Mouse (Mus musculus): Measurements from ENCODE around the gene Arid3a. TPM values are rescaled to one million over a fixed set of nuclear protein-coding genes. Genes with fewer than 3 reads are reported as not detected.
A peak's percentile ranks its signal among the peaks of the same experiment; 100 is the strongest.
"Not testable (repeated sequence)": the region's sequence is repeated elsewhere in the genome, so short reads cannot be mapped to it uniquely, and the experiment has no call there.

The Arid3a gene
- polyA plus RNA-seq, 1 experiment = 17.8 TPM

DNA sequence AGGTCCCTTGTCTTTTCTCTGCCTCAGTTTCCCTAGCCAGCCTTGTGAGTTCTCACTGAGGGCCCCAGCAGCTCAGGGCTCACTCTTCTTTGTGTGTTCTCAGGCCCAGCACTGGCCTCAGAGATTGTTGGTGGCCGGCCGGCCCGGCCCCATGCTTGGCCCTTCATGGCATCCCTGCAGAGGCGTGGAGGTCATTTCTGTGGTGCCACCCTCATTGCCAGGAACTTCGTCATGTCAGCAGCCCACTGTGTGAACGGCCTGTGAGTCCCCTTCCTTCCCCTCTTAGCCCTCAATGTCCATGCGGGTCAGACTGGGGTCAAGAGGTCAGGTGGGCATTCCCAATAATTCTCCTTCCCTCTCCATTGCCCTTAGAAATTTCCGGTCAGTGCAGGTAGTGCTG, 40.2 kb upstream of the Arid3a start:
- peaks cover 30% of the 10 kb centered on the region for H3K4me1 ChIP-seq (ENCODE audit: control insufficient read depth, insufficient read depth, low read length)
- no peak for TF ChIP-seq POLR2A (IDR thresholded peaks at IDR 0.05; ENCODE audit: borderline replicate concordance, low read depth, low read length)
- TF ChIP-seq CTCF (IDR thresholded peaks at IDR 0.05; ENCODE audit: low read depth, low read length) = no peak
- H3K27ac ChIP-seq (ENCODE audit: insufficient read depth, low read depth, low read length) = no peak overlapping the region
- no peak overlapping the region for H3K4me3 ChIP-seq (ENCODE audit: insufficient read depth, low read length)

DNA sequence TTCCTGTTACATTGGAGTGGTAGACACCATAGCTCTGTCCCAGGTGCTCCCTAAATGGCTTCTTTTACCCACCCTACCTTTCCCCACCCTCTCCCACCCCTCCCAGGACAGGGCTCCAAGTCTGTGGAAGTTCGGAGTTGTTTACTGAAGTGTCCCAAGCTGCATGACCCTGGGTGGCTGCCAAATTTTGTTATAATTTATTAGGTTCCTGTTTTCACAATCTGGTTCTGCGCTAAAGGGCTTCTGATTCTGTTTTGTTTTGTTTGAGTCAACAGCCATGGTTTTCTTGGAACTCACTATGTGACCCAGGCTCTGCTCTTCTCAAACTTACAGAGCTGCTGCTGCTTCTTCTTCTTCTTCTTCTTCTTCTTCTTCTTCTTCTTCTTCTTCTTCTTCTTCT, 37.5 kb upstream of the Arid3a start:
- peaks cover 14% of the 10 kb centered on the region for H3K4me1 ChIP-seq (ENCODE audit: control insufficient read depth, insufficient read depth, low read length)
- TF ChIP-seq POLR2A (IDR thresholded peaks at IDR 0.05; ENCODE audit: borderline replicate concordance, low read depth, low read length) (no peak), CTCF (IDR thresholded peaks at IDR 0.05; ENCODE audit: low read depth, low read length) (no peak)
- H3K4me3 ChIP-seq (ENCODE audit: insufficient read depth, low read length) = no peak overlapping the region
- 0 out of 2 replicates have a peak overlapping the region, but pooled peaks have one; percentile 6 for H3K27ac ChIP-seq (ENCODE audit: insufficient read depth, low read depth, low read length)

DNA sequence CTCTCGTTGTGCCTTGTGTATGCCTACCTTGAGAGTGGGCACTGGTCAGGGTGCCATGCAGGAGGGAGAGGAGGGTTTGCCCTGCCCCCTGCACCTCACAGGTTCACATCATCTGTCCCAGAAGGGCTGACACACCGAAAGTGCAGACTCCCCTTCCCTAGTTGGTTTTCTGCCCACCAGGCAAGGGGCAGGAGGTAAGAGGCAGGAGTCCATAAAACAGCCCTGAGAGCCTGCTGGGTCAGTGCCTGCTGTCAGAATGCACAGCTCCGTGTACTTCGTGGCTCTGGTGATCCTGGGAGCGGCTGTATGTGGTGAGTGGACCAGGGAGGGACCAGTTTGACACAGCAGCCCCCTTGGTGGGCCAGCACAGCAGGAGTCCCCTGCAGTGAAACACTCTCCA, 36.2 kb upstream of the Arid3a start, which contains the start of gene Cfd:
TSS of gene Cfd (plus strand) at position 184 of the 400 bp plus-strand sequence.
- TF ChIP-seq POLR2A (IDR thresholded peaks at IDR 0.05; ENCODE audit: borderline replicate concordance, low read depth, low read length) (no peak), CTCF (IDR thresholded peaks at IDR 0.05; ENCODE audit: low read depth, low read length) (no peak)
- H3K27ac ChIP-seq (ENCODE audit: insufficient read depth, low read depth, low read length) = 0 out of 2 replicates have a peak within 1 kb of the TSS, but pooled peaks have one; percentile 16
- H3K4me1 ChIP-seq (ENCODE audit: control insufficient read depth, insufficient read depth, low read length) = peaks cover 7% of the 10 kb centered on the region
- H3K4me3 ChIP-seq (ENCODE audit: insufficient read depth, low read length) = no peak within 1 kb of the TSS

DNA sequence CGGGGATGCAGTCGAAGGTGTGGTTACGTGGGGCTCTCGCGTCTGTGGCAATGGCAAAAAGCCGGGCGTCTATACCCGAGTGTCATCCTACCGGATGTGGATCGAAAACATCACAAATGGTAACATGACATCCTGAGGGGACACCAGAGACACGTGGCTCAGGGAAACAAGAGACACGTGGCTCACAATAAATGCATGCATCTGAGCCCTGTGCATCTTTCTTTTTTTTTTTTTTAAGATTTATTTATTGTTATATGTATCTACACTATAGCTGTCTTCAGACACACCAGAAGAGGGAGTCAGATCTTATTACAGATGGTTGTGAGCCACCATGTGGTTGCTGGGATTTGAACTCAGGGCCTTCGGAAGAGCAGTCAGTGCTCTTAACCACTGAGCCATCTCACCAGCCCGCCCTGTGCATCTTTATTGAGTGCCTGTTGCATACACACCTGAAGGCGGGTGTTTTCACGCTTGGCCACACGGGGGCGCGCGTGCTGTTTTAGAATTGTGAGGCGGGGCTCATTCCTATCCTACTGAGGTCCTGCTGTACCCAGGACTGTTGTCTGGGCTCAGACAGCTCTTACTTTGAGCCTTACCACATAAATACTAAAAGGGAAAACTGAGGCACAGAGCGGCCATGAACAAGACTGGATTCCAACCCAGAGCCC, 34.3 kb upstream of the Arid3a start:
- TF ChIP-seq CTCF (IDR thresholded peaks at IDR 0.05; ENCODE audit: low read depth, low read length) = peak; percentile 80
- H3K27ac ChIP-seq (ENCODE audit: insufficient read depth, low read depth, low read length); H3K4me1 ChIP-seq (ENCODE audit: control insufficient read depth, insufficient read depth, low read length); H3K4me3 ChIP-seq (ENCODE audit: insufficient read depth, low read length): not testable (repeated sequence)

DNA sequence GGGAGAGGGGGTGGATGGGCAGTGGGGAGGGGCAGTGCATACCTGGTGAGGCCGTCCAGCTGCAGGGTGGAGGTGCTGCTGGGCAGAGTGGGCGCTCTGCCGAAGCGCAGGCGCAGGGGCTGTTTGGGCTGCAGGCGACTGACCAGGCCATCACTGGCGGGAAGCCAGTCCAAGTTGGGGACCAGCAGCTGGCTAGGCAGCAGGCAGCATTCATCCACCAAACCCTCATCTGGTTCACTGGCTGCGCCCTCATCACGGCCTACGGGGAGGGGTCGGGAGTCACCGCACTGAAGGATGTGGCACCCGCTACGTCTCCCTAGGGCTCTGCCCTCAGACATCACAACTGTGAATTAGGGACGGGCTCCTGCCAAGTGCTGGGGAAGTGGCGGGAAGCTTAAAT, 30.5 kb upstream of the Arid3a start:
- Histone ChIP-seq H3K27ac (ENCODE audit: insufficient read depth, low read depth, low read length) (no peak overlapping the region), H3K4me3 (ENCODE audit: insufficient read depth, low read length) (no peak overlapping the region), H3K4me1 (ENCODE audit: control insufficient read depth, insufficient read depth, low read length) (no peaks in the 10 kb centered on the region)
- no peak for TF ChIP-seq CTCF (IDR thresholded peaks at IDR 0.05; ENCODE audit: low read depth, low read length)

DNA sequence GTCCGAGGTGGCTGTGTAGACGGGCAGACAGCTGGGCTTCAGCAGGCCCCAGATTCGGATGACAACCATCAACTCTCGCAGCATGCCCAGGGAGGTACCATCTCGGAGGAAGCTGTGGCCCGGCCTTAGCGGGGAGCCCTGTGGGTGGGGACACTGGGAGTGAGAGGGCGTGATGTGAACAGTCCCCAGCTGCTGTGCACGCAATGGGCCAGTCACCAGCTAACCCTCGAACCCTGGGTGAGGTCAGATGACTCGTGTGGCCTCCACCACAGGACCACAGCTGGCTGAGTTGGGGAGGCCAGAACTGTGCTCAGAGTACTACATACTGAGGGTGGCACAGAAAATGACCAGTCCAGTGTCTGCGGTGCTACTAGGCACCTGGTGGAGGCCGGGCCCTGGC, 30.0 kb upstream of the Arid3a start:
- TF ChIP-seq POLR2A (IDR thresholded peaks at IDR 0.05; ENCODE audit: borderline replicate concordance, low read depth, low read length) (no peak), CTCF (IDR thresholded peaks at IDR 0.05; ENCODE audit: low read depth, low read length) (no peak)
- Histone ChIP-seq H3K4me3 (ENCODE audit: insufficient read depth, low read length) (no peak overlapping the region), H3K4me1 (ENCODE audit: control insufficient read depth, insufficient read depth, low read length) (no peaks in the 10 kb centered on the region), H3K27ac (ENCODE audit: insufficient read depth, low read depth, low read length) (no peak overlapping the region)

DNA sequence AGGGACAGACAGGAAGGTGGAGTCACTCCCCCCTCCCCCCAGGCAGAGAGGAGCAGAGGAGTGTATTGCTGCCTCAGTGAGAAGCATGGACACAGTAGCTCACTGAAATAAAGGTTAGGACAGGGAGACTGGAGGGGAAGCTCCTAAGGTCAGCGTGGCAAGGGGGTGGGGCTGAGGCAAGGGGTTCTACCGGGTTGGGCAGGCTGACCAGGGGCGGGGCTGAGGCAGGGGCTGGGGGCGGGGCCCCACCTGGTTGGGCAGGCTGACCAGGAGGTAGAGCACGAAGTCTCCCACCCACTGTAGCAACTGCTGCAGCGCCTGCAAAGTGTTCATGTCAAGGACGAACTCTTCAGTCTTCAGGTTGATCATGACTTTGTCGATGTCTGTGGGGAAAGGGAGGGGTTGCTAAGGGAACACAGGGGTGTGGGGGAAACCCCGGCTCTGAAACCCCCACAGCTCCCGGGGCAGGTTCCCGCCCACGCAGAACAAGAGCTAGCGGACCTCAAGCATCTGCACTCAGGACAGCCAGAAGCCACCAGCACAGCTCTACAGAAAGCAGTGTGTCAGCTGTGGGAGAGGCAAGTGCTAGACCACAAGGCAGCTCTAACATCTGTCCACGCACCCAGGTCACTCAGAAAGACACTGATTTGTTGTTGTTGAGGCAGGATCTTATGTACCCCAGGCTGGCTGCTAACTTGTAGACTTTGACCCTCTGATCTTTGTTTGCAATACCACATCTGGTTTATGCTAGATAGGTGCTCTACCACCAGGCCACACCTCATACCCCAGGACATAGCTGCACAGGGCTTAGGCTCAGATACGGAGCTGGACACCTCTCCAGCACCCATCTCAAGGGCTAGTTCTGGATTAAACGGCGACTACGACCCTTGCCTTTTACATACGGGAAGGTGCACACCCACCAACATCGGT, 29.3 kb upstream of the Arid3a start:
- TF ChIP-seq CTCF (IDR thresholded peaks at IDR 0.05; ENCODE audit: low read depth, low read length) = no peak
- no peak for TF ChIP-seq POLR2A (IDR thresholded peaks at IDR 0.05; ENCODE audit: borderline replicate concordance, low read depth, low read length)
- Histone ChIP-seq H3K4me3 (ENCODE audit: insufficient read depth, low read length) (no peak overlapping the region), H3K4me1 (ENCODE audit: control insufficient read depth, insufficient read depth, low read length) (no peaks in the 10 kb centered on the region), H3K27ac (ENCODE audit: insufficient read depth, low read depth, low read length) (no peak overlapping the region)

DNA sequence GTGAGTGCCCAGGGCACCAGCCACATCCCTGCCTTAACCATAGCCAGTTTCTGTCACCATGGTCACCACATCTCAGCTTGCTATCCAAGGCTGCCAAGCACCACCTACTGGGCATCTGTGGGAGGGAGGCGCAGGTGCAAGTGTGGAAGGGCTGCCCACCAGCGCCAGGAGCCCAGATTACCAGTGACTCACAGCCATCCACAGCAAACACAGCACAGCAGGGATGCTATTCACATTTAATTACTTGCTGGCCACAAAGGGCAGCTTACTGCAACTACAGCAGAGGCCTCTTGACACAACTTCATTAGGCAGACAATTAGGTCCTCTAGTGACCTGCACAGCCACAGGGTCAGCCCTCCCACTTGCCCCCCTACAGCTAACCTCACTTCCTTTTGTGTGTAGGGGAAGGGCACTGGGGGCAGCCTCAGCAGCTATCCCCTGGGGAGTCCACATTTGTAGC, 25.9 kb upstream of the Arid3a start:
- H3K4me1 ChIP-seq (ENCODE audit: control insufficient read depth, insufficient read depth, low read length) = no peaks in the 10 kb centered on the region
- TF ChIP-seq POLR2A (IDR thresholded peaks at IDR 0.05; ENCODE audit: borderline replicate concordance, low read depth, low read length) (no peak), CTCF (IDR thresholded peaks at IDR 0.05; ENCODE audit: low read depth, low read length) (no peak)
- no peak overlapping the region for H3K27ac ChIP-seq (ENCODE audit: insufficient read depth, low read depth, low read length)
- H3K4me3 ChIP-seq (ENCODE audit: insufficient read depth, low read length) = no peak overlapping the region

DNA sequence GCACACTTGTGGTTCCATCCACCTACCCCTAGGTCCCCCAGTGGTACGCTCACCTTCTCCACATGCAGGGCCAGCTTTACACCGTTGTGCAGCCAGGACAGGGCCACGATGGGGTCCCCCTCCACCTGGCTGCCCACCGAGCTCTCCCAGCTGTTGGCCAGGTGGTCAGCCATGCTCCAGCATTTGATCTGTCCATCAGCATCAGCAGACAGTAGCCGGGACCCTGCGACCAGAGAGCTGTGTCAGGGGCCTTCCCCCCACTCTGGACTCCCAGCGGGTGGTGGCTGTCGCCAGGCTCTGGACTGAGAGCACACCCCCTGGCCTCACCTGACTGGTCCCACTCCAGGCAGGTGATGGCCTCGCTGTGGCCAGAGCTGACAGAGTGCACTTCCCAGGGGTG, 20.1 kb upstream of the Arid3a start:
- H3K4me3 ChIP-seq (ENCODE audit: insufficient read depth, low read length) = no peak overlapping the region
- H3K4me1 ChIP-seq (ENCODE audit: control insufficient read depth, insufficient read depth, low read length) = peaks cover 7% of the 10 kb centered on the region
- H3K27ac ChIP-seq (ENCODE audit: insufficient read depth, low read depth, low read length) = no peak overlapping the region
- no peak for TF ChIP-seq CTCF (IDR thresholded peaks at IDR 0.05; ENCODE audit: low read depth, low read length)
- TF ChIP-seq POLR2A (IDR thresholded peaks at IDR 0.05; ENCODE audit: borderline replicate concordance, low read depth, low read length) = no peak

DNA sequence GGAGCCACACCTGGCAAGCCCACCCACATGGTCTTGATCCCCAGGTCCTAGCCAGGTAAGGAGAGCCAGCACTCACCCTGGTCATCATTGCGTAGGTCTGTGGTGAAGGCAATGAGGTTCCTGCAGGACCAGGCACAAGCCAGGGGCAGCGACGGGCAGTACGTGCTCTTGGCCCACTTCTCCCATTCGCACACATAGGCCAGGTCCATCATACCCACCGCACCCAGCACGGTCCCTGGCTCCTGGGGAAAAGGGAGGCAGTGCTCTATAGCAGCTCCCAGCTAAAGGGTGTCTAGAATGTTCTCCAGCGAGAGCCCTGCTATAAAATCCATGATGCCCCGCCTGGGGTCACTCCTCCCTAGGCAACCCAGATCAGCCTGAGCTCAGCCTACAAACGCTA, 19.4 kb upstream of the Arid3a start:
- H3K4me1 ChIP-seq (ENCODE audit: control insufficient read depth, insufficient read depth, low read length) = peaks cover 7% of the 10 kb centered on the region
- no peak overlapping the region for H3K4me3 ChIP-seq (ENCODE audit: insufficient read depth, low read length)
- no peak for TF ChIP-seq CTCF (IDR thresholded peaks at IDR 0.05; ENCODE audit: low read depth, low read length)
- TF ChIP-seq POLR2A (IDR thresholded peaks at IDR 0.05; ENCODE audit: borderline replicate concordance, low read depth, low read length) = no peak
- H3K27ac ChIP-seq (ENCODE audit: insufficient read depth, low read depth, low read length) = no peak overlapping the region

All from bone marrow macrophage, adult 2 months (primary cell).